Mouse (Mus musculus) ES-E14 (cell line): Measurements from ENCODE around the gene Afap1. TPM values are rescaled to one million over a fixed set of nuclear protein-coding genes. Genes with fewer than 3 reads are reported as not detected.

Experiments
- DNase-seq: peaks from one replicate; pipeline ENCODE4 v3.0.0-alpha.2; 2013; ENCODE audit warnings: low read depth, low spot score
- H3K27ac ChIP-seq: 2 replicates; pipeline ENCODE4 v1.5.1; 2012; ENCODE audit warnings: low read depth, mild to moderate bottlenecking, low read length, moderate library complexity, mixed read lengths; ENCODE audit not compliant: poor library complexity, insufficient read depth, severe bottlenecking
- H3K36me3 ChIP-seq: 2 replicates; pipeline ENCODE4 v1.6.1; 2012; ENCODE audit warnings: mild to moderate bottlenecking, low read length, moderate library complexity, mixed read lengths; ENCODE audit not compliant: control insufficient read depth, poor library complexity, insufficient read depth, severe bottlenecking
- H3K4me1 ChIP-seq, 2 experiments: fragments of 150-350 bp in 1 of 2; sonication (generic) in 1 of 2; 2 replicates each; pipeline ENCODE4 v1.6.1; 2012; ENCODE audit warnings: low read length in 2 of 2, mild to moderate bottlenecking in 1 of 2, mixed read lengths in 1 of 2; ENCODE audit not compliant: control insufficient read depth in 2 of 2, insufficient read depth in 2 of 2, poor library complexity in 1 of 2
- H3K4me3 ChIP-seq, 2 experiments: fragments of 150-350 bp in 1 of 2; sonication (generic) in 1 of 2; 2 replicates each; pipeline ENCODE4 v1.5.1; 2012; ENCODE audit warnings: low read length in 2 of 2, low read depth in 1 of 2, mild to moderate bottlenecking in 1 of 2, mixed read lengths in 1 of 2; ENCODE audit not compliant: insufficient read depth in 1 of 2, poor library complexity in 1 of 2, severe bottlenecking in 1 of 2
- H3K9ac ChIP-seq: 2 replicates; pipeline ENCODE4 v1.6.1; 2012; ENCODE audit warnings: low read depth, mild to moderate bottlenecking, low read length, mixed read lengths; ENCODE audit not compliant: poor library complexity, insufficient read depth, severe bottlenecking
- H3K9me3 ChIP-seq: fragments of 150-350 bp; sonication (generic); 2 replicates; pipeline ENCODE4 v1.6.1; 2012; ENCODE audit warnings: low read depth, mild to moderate bottlenecking, low read length; ENCODE audit not compliant: control insufficient read depth, insufficient read depth
- CHD2 ChIP-seq: IDR thresholded peaks from 2 replicates; pipeline ENCODE4 v1.6.1; 2014; ENCODE audit warnings: mild to moderate bottlenecking, low read depth, low read length, inconsistent platforms
- HCFC1 ChIP-seq: IDR thresholded peaks from 2 replicates; pipeline ENCODE4 v1.6.1; 2012; ENCODE audit warnings: low read length, inconsistent platforms, borderline replicate concordance; ENCODE audit not compliant: insufficient read depth
- MAFK ChIP-seq: IDR thresholded peaks from 2 replicates; pipeline ENCODE4 v1.6.1; 2014; ENCODE audit warnings: mild to moderate bottlenecking, low read depth, low read length, inconsistent platforms; ENCODE audit not compliant: insufficient read depth
- ZC3H11A ChIP-seq: IDR thresholded peaks from 2 replicates; pipeline ENCODE4 v1.6.1; 2012; ENCODE audit warnings: low read depth, mild to moderate bottlenecking, inconsistent platforms, low read length, borderline replicate concordance
- ZNF384 ChIP-seq: IDR thresholded peaks from 2 replicates; pipeline ENCODE4 v1.6.1; 2012; ENCODE audit warnings: low read depth, low read length, inconsistent platforms
- in situ Hi-C, 2 experiments: fragments of 600-800 bp; cut with MboI; formaldehyde crosslinking; loops; one replicate each; pipeline ENCODE4 v1.15.1; 2025; ENCODE audit warnings: low sequenced_read_pairs in 2 of 2, inconsistent platforms in 1 of 2; ENCODE audit not compliant: unreplicated experiment in 2 of 2
- total RNA-seq: library from RNA; depleted of rRNA; stranded (reverse); fragments of 300-350 nt; gene quantifications from 2 replicates; pipeline ENCODE4 v1.2.3, GENCODE M21; 2012

Gene Afap1
- total RNA-seq, 1 experiment: 13.7 TPM

DNA sequence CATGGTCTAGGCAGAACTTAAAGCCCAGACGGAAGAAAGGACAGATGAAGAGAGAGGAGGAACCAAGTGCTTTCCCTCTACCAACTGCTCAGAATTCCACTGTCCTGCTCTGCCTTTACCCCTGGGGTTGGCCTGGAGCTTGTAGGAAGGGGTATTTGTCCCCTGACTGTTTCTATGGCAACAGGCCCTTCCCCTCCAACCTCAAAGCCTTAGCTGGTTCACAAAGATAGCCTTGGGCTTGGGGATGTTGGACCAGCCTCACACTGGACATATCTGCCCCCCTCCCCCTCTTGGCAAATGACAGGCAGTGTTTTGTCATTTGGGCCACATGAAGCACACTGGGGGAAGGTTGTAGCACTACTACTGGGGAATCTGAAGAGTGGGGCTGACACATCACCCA is 129.2 kb downstream of the Afap1 start:
- in situ Hi-C loops: no loop called here
- H3K36me3 ChIP-seq: no peaks in the 10 kb centered on the region
- no peak overlapping the region for H3K27ac ChIP-seq
- H3K9me3 ChIP-seq: no peaks in the 10 kb centered on the region
- H3K4me3 ChIP-seq: no peak overlapping the region
- TF ChIP-seq CHD2 (no peak), HCFC1 (no peak), ZNF384 (no peak), ZC3H11A (no peak), MAFK (no peak)
- no peak overlapping the region for H3K9ac ChIP-seq
- H3K4me1 ChIP-seq: no peaks in the 10 kb centered on the region
- DNase-seq: no peak

DNA sequence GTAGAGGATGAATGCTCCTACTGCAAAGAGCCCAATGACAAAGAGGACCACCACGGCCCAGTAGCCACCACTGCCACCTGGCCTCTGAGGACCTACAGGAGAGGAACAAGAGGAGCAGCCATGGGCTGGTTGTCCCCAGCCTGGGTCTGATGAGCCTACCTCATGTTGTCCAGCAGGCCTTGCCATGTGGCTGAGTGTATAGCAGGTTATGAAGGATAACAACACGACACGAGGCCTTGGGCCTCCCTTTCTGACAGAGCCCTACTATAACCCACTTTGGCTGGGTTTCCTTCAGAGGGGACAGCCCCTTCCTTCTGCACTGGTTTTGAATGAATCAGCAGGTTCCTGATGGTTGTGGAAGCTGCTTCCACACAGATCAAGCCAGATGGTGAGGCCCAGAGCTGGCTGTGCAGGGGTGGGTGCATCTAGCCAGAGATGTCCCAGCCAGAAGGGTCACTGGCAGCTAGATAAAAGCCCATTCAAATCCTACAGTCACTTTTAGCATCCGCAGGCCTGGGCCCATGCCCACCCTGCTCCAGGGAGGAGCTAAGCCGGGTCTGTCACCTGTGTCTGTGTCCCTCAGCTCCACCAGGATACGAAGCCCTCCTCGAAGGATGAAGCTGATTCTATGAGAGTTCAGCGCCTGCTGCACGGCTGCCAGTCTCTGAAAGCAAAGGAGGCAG is 131.0 kb downstream of the Afap1 start:
- H3K27ac ChIP-seq: no peak overlapping the region

DNA sequence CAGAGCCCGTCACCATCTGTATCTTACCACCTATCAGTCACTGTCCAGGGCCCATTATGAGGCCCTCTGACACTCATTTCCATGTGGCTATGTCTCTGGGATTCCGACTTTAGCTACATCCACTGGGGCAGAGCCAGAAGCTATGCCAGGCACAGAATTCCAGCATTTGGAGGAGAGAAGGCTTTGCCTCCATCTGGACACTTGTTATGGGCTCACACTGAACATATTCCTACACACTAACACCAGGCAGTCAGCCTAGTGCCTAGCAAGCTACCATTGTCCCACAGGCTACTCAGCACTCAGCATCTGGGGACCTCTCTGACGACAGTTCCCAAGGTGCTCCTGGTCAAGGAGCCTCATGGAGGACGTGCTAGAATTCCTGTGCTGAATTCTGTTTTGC is 132.0 kb downstream of the Afap1 start:
- TF ChIP-seq HCFC1: no peak
- TF ChIP-seq ZNF384: no peak
- no peak for TF ChIP-seq ZC3H11A
- no peak for TF ChIP-seq CHD2
- no peak for TF ChIP-seq MAFK
- in situ Hi-C loops: loop anchor here in 1 of 2 experiments (25.0 kb wide), 1 partner anchor 387 kb away; no protein-coding TSS in a partner anchor
- no peak overlapping the region for H3K4me3 ChIP-seq
- no peak overlapping the region for H3K9ac ChIP-seq
- no peaks in the 10 kb centered on the region for H3K9me3 ChIP-seq
- DNase-seq: no peak
- no peaks in the 10 kb centered on the region for H3K36me3 ChIP-seq
- no peak overlapping the region for H3K27ac ChIP-seq
- no peaks in the 10 kb centered on the region for H3K4me1 ChIP-seq

More for the DNA sequence above, 131.0 kb downstream of the Afap1 start:
- H3K36me3 ChIP-seq: no peaks in the 10 kb centered on the region
- in situ Hi-C loops: no loop called here
- H3K9ac ChIP-seq: no peak overlapping the region
- no peaks in the 10 kb centered on the region for H3K4me1 ChIP-seq
- H3K4me3 ChIP-seq: no peak overlapping the region
- no peaks in the 10 kb centered on the region for H3K9me3 ChIP-seq
- no peak for DNase-seq
- no peak for TF ChIP-seq HCFC1
- no peak for TF ChIP-seq MAFK
- no peak for TF ChIP-seq ZC3H11A
- no peak for TF ChIP-seq ZNF384
- no peak for TF ChIP-seq CHD2

DNA sequence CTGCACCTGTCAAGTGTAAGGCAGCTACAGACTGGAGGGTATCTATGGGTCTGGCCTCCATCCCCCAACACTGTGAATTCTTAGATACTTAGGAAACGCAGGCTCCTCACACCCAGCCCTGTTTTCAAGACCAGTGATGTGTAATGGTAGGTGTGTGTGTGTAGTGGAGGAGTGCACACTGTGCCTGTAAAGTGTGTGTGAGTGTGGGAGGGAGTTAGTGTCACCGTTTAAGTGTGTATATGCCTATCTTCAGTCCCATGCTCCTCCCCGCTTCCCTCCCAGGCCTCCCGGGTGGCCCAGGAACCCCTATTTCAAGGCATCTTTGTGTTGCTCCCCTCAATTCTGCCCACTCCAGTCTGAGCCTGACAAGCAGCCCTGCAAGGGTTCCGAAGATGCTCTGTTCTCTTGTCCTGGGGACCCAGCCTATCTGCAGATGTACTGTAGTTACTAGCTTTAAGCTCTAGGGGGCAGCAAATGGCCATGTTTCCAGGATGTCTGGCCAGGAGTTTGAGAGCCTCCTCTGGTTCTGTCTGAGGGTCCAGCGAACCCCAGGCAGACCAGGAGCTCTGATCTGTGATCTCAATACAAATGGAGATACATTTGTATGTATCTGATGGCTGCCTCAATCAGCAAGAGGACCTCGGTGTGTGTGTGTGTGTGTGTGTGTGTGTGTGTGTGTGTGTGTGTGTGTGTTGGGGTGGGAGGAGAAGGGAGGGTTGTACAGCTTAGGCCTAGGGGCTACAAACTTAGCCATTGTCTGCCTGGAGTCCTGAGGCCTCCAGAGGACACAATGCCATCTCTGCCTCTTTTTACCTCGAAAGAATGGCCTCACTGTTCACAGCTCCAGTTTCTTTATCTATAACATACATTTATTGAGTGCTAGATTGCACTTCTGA is 140.7 kb downstream of the Afap1 start:
- peak; percentile 60 for DNase-seq
- Histone ChIP-seq H3K4me1 (no peaks in the 10 kb centered on the region), H3K9me3 (no peaks in the 10 kb centered on the region), H3K36me3 (no peaks in the 10 kb centered on the region), H3K4me3 (no peak overlapping the region), H3K9ac (no peak overlapping the region), H3K27ac (no peak overlapping the region)
- in situ Hi-C loops: loop anchor here in 1 of 2 experiments (25.0 kb wide), 1 partner anchor 379 kb away; no protein-coding TSS in a partner anchor
- TF ChIP-seq ZC3H11A (peak; percentile 74; the same call in 1 of the 2 replicates), MAFK (no peak)
